Mouse (Mus musculus) embryo, embryonic 11 days (tissue): Measurements from ENCODE around the gene Emc8.

Source experiments
- DNase-seq: peaks from one replicate; pipeline ENCODE4 v3.0.0-alpha.2; 2015

Emc8 gene

DNA sequence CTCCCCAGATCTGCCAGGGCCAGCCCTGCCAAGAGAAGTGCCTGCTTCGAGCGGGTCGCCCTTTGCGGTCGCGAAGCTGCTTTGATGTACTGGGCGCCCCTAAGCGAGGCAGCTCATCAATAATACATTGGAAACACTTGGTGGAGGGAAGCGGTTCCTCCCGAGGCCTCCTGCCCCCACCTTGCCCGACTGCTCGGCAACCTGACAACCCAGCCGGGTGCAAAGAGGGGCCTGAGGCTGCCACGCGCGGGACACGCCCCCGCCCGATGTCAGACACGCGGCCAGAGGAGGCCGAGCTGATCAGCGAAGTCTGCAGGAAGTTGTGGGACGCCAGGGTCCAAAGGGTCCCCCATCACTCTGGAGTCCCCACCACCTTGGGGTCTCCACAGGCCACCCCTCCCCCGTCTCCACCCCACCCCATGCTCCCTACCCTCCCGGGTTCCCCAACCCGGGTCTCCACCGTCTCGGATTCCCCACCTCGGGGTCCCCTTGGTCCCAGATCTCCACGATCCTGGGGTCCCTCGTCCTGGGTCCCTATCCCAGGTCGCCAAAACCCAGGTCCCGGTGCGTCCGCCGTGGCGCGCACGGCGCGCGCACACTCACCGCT, 34.6 kb downstream of the Emc8 start:
- peak; percentile 51 for DNase-seq

DNA sequence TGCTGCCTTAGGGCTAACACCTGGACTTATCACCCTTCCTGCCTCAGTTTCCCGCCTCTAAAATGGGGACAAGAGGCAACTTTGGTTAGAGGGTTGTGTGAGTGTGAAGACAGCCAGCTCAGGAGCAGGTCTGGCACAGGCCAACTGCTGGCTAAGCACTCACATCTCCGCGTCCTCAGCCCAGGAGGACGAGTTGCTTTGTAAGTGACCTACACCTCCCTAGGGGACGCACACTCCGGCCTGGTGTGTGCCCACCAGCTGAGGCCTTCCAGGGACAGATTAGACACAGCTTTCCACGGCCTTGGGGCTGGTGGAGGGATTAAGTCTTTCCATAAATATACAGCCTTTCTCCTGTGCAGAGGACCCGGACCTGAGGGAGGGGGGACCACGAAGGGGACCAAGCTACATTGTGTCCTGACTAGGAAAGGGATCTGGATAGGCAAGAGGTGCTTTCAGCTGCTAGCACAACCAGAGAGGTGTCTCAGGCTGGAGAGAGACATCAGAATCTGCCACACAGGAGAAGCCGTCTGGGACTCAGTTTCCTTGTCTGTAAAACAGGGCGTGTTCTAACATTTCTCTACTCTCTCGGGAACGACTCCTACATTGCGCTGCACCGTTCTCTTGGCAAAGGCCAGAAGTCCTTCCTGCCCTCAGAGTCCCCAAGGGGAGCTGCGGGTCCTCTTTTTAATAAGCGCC, 35.3 kb downstream of the Emc8 start:
- no peak for DNase-seq

GRCm38 (mm10) chr8:120631441-120632375, 36.7 kb downstream of the Emc8 start:
- DNase-seq, result no peak

DNA sequence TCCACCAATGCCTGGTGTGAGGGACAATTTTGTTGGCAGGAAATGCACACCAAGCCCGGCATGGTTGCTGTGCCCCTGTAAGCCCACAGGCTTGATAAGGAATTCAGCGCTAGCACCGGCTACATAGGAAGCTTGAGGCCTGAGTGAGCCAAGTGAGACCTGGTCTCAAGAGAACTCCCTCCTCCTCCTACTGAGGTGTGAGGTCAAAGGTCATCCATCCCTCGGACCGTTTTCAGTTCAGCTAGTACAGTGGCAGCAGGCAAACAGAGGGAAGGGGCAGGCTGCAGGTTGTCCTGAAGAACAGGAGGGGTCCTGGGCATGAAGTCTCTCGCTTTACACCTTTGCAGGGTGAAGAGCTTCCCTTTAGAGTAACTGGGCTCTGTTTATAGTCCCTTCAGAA, 37.5 kb downstream of the Emc8 start:
- DNase-seq, result no peak

DNA sequence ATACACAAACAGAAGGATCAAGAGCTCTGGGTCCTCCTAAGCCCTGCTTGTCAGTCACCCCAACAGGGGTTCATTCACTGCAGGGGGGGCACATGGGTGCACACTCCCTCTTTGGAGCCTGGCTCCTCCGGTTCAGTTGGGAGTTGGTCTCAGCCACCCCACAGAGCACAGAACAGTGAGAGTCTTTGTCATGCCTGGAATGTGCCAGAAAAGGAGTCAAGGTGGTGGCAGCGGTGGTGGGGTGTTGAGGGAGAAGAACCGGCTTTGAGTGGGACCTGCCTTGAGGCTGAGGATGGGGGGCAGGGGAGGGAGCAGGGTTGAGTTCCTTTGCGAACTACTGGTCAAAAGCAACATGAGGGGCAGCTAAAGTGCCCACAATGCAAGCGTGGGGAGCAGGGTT, 38.3 kb downstream of the Emc8 start:
- DNase-seq, result no peak

- no peak for DNase-seq
Measured at GRCm38 (mm10) chr8:120627298-120627697, 41.1 kb downstream of the Emc8 start.

- peak; percentile 49 for DNase-seq
Measured at GRCm38 (mm10) chr8:120626461-120626860, 41.9 kb downstream of the Emc8 start.

GRCm38 (mm10) chr8:120623608-120624007, 44.8 kb downstream of the Emc8 start:
- DNase-seq, result no peak

DNA sequence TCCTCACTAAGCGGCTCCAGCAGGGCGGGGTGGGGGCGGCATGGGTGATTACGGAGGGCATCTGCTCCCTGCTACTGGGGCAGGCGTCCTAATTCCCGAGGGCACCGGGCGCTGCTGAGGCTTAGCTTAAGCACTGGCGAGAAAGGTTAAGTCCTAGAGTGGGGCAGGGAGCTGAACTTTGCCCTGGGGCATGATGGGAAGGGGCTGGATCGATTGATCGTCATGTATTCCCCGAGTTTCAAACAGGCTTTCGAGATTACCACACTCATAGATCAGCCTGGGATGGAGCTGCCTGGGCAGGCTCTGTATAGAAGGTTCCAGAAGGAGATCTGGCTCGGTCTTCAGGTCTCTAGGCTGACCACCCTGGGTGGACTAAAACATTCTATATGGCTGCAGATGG, 46.2 kb downstream of the Emc8 start:
- DNase-seq, result no peak

DNA sequence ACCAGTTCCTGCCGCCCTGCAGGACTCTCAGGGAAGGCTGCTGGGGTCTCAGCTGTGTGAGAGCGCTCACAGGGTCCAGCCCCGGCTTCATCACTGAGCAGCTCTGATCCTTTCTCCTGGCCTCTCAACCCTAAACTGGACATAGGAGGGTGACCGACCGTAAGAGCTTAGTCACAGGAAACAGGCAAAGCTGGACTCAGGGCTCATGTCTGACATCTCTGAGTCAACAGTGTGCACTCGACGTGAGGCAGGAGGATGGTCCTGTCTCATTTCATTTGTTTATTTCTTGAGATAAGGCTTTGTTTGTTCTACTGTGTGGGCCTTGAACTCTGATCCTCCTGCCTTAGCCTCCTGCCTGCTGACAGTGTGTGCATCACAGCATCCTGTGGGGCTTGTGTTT, 47.9 kb downstream of the Emc8 start:
- DNase-seq, result no peak

- no peak for DNase-seq
Measured at GRCm38 (mm10) chr8:120619235-120620180, 48.9 kb downstream of the Emc8 start.

DNA sequence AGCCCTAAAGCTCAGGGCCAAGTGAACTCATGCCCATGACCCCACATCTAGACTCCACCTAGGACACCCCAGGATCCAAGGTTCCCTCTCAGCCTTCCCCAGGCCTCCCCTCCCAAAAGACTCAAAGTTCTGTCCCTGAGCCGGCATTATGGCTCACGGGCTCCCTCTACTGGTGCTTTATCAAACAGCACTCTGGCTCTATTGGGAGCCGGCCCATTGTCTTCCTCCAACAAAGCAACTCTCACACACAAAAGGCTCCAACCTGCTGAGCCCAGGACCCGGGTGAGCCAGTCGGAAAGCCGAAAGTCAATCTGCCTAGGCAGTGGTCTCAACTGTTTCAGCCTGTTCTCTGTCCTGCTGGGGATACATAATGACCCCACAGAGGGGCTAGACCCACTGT, 50.3 kb downstream of the Emc8 start:
- peak; percentile 87 for DNase-seq

DNA sequence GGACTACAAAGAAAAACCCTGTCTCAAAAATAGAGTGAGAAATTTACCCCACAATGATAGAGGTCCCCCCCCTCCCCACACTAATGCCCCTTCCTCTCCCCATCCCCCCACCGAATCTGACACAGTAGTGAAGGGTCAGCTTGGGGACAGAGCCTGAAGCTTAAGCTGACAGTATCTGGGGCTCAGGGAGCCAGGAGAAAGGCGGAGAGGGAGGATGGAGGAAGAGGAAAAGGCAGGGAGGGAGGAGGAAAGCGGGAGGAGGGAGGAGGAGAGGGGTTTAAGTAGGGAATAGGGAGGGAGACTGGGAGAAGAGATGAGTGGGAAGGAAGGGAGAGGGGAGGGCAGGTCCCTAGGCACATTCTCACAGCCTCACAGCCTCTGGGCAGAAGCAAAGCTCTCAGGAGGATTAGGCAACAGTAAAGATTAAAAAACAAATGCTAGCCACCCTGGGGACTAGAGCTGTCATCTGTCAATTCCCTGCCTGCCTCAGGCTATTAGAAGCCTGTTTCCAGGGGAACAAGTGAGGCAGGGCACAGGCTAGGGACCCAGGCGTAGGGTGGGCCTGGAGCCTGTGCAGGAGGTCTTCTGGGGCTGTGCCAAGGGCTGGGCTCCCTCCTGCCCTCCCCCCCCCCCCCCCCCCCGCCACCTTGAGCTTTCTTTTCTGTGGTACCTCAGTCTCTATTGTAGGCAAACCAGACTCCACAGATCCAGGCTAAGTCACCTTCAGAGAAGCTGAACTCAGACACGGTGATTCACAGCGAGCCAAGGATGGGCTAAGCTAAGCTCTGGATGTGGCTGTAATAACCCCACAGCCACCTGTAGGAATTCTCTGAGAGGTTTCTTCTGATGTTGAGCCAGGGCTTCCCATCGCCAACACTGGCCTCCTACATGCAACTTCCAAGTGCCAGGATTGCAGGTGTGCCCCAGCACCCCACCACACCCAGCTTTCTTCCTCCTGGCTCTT, 51.4 kb downstream of the Emc8 start:
- peak; percentile 62 for DNase-seq

DNA sequence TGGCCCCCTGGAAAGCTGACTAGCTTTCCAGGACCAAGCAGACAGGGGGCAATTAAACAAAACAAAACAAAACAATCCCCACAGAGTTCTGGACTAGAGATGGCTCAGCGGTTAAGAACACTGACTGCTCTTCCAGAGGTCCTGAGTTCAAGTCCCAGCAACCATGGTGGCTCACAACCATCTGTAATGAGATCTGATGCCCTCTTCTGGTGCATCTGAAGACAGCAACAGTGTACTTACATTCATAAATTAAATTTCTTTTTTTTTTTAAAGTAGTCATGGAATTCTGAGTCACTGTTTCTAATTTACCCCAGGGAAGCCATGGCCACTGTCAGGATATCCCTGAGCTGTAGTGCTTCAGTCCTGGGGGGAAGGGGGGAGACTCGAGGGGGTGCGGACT, 53.9 kb downstream of the Emc8 start:
- DNase-seq, result no peak

DNA sequence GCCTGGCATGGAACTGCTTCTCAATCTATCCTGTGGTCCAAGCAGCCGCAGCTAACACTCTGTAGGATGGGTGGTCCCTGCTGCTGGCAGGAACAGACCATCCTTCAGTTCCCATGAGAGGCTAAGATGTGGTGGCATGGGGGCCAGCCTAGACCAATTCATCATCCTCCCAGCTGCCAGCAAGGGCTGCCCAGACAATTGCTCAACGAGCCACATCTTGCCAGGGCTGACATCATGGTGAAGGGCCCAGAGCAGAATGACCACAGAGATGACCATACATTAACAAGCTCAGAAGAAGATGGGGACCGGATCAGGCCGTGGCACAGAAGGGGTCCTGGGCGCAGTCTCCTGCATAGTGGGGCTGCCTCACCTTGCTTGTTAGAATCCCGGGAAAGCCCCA, 57.5 kb downstream of the Emc8 start:
- DNase-seq, result no peak

DNA sequence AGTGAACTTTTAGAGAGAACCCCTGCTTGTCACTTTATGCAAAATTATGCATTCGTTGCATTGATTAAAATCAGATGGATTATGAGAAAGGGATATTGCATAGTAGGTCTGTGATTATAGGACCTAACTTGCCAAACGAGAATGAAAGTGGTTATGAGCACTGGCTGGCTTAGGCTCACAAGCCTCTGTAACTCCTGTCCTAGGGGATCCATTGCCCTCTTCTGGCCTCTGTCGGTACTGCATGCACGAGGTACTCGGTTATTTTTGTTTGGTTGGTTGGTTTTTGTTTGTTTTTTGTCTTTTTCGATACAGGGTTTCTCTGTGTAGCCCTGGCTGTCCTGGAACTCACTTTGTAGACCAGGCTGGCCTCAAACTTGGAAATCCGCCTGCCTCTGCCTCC, 60.5 kb downstream of the Emc8 start:
- DNase-seq, result peak; percentile 79

DNA sequence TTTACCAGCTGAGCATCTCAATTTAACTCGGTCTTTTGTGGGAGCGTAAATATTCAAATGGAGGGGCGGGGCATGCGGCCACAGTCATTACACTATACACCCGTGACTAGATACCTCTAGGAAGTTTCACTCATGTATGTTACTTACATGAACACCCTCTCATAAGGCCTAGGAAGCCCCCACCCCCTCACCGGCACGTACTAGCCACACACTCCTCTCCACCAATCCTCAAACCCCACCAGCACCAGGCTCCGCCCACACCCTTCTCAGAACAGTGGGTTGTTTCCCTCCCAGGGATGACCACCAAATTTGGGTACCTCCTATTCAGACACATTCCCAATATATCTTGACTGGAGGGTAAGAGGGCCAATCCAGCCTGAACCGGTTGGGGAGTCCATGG, 60.9 kb downstream of the Emc8 start:
- no peak for DNase-seq
